Mouse (Mus musculus): ENCODE results near the gene Slc38a9.

- TF ChIP-seq CTCF (IDR thresholded peaks at IDR 0.05; ENCODE audit: low read depth) = no peak
- no peak for TF ChIP-seq EP300 (IDR thresholded peaks at IDR 0.05; ENCODE audit: low read depth)
These were observed 35.1 kb downstream of the Slc38a9 start for GRCm38 (mm10) chr13:112695526-112696240.

All from liver, embryonic 14.5 days (tissue).